Mouse (Mus musculus): ENCODE results near the gene Kcnab3.

DNA sequence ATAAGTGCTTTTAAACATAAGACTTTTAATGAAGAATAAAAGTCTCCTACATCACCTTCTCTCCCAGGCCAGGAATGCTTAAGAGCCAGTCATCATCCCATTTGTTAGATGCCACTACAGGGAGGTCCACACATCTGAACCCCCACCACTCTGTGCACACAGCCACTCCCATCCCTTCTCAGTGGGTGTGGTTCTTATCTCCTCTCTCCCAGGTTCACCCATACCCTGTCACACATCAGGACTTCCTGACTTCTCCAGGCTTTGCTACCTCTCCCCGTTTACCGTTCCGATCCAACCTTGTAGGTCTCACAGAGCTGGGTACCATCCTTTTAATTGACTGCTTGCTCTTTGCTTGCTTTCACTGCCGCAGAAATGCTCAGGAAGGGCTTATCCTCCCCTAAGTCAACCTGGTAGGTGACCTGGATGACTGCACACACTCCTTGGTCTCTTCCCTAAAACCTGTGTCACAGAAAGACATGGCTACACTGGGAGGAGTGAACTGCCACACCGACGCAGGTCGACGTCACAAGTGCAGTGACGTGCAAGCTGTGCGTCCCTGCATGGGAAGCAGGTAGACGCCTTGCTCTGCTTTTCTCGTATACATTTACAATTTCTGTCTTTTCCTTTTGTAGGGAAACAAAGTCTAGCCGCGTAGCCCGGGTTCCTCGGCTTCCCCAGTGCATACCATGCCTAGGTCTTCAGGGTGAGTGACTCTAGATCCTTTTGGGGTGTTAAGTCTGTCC, 47.3 kb downstream of the Kcnab3 start:
- TF ChIP-seq CTCF (IDR thresholded peaks at IDR 0.05) (no peak), EP300 (IDR thresholded peaks at IDR 0.05) (no peak)
